Mouse (Mus musculus) intestine, embryonic 14.5 days (tissue): ENCODE measurements around the gene Arrb1. TPM values are rescaled to one million over a fixed set of nuclear protein-coding genes. Genes with fewer than 3 reads are reported as not detected.

Experiments used
- ATAC-seq: fragments of 200-750 bp; cut with Nextera tagmentation; replicated peaks from 2 replicates; pipeline ENCODE4 v1.8.0; 2017; ENCODE audit warnings: low read depth, moderate number of reproducible peaks, moderate TSS enrichment, moderate library complexity; ENCODE audit not compliant: low FRiP score, low TSS enrichment
- DNase-seq: peaks from one replicate; pipeline ENCODE4 v3.0.0-alpha.2; 2018; ENCODE audit warnings: low spot score
- H3K27ac ChIP-seq: fragments of 300-500 bp; sonication (generic); 2 replicates; pipeline ENCODE4 v1.5.1; 2014; ENCODE audit warnings: low read depth, mild to moderate bottlenecking, control low read depth
- H3K27me3 ChIP-seq: fragments of 300-500 bp; sonication (generic); replicated peaks from 2 replicates; pipeline ENCODE4 v1.6.1; 2014; ENCODE audit warnings: low read length, control low read depth; ENCODE audit not compliant: control insufficient read depth, insufficient read depth
- H3K36me3 ChIP-seq: fragments of 300-500 bp; sonication (generic); 2 replicates; pipeline ENCODE4 v1.6.1; 2014; ENCODE audit warnings: low read length, control low read depth; ENCODE audit not compliant: control insufficient read depth, insufficient read depth
- H3K4me1 ChIP-seq: fragments of 300-500 bp; sonication (generic); replicated peaks from 2 replicates; pipeline ENCODE4 v1.6.1; 2014; ENCODE audit warnings: low read length, control low read depth, mixed read lengths; ENCODE audit not compliant: control insufficient read depth, insufficient read depth
- H3K4me2 ChIP-seq: fragments of 300-500 bp; sonication (generic); 2 replicates; pipeline ENCODE4 v1.6.1; 2014; ENCODE audit warnings: low read length
- H3K4me3 ChIP-seq: fragments of 300-500 bp; sonication (generic); 2 replicates; pipeline ENCODE4 v1.5.1; 2014; ENCODE audit warnings: low read depth, low read length, control low read depth, mixed read lengths
- H3K9ac ChIP-seq: fragments of 300-500 bp; sonication (generic); 2 replicates; pipeline ENCODE4 v1.6.1; 2014; ENCODE audit warnings: mild to moderate bottlenecking, low read length
- H3K9me3 ChIP-seq: fragments of 300-500 bp; sonication (generic); 2 replicates; pipeline ENCODE4 v1.6.1; 2016; ENCODE audit warnings: low read length, control low read depth; ENCODE audit not compliant: control insufficient read depth
- WGBS: fragments of 180-500 bp; shearing (Covaris S2); extraction: QIAGEN DNeasy Blood & Tissue Kit; methylation state at CpG from one replicate; pipeline ENCODE4 v1.1.7; 2014; 5-methylcytosine and 5-hydroxymethylcytosine counted together
- polyA plus RNA-seq: library from polyadenylated mRNA; unstranded; fragments of >200 nt; fragmentation: Nextera tagmentation; extraction: Ambion mirVana; gene quantifications from 2 replicates; pipeline ENCODE4 v1.2.1, GENCODE M21; 2014

The Arrb1 gene
- polyA plus RNA-seq, 1 experiment from 2014 or later, result 5.3 TPM

- Histone ChIP-seq H3K36me3 (no peaks in the 10 kb centered on the region), H3K4me2 (no peak overlapping the region), H3K9ac (no peak overlapping the region), H3K27me3 (0 out of 2 replicates have a peak, but pooled peaks cover 3% of the 10 kb centered on the region), H3K4me3 (no peak overlapping the region), H3K4me1 (no peaks in the 10 kb centered on the region), H3K9me3 (no peaks in the 10 kb centered on the region), H3K27ac (no peak overlapping the region)
- 78% methylated on average over 2 of the region's 2 CpGs for WGBS
- DNase-seq (no peak), ATAC-seq (no peak)
Measured at GRCm38 (mm10) chr7:99618264-99618663, 83.0 kb downstream of the Arrb1 start.

- H3K27me3 ChIP-seq, result 0 out of 2 replicates have a peak, but pooled peaks cover 4% of the 10 kb centered on the region
- no peak overlapping the region for H3K9ac ChIP-seq
- no peak for DNase-seq
- WGBS, result 7% methylated on average over 3 of the region's 3 CpGs
- H3K4me1 ChIP-seq, result no peaks in the 10 kb centered on the region
- no peak for ATAC-seq
- no peak overlapping the region for H3K4me2 ChIP-seq
- H3K36me3 ChIP-seq, result no peaks in the 10 kb centered on the region
- H3K9me3 ChIP-seq, result no peaks in the 10 kb centered on the region
- no peak overlapping the region for H3K27ac ChIP-seq
- H3K4me3 ChIP-seq, result no peak overlapping the region
Measured at GRCm38 (mm10) chr7:99618860-99619259, 83.6 kb downstream of the Arrb1 start.

- Histone ChIP-seq H3K27ac (no peak overlapping the region), H3K4me3 (peak overlapping the region; percentile 42), H3K36me3 (no peaks in the 10 kb centered on the region), H3K4me1 (peaks cover 11% of the 10 kb centered on the region; the same call in 1 of the 2 replicates), H3K4me2 (peak overlapping the region; percentile 84), H3K9ac (peak overlapping the region; percentile 29; the same call in 1 of the 2 replicates), H3K9me3 (no peaks in the 10 kb centered on the region), H3K27me3 (peaks cover 47% of the 10 kb centered on the region)
- peak; percentile 91 for ATAC-seq
- WGBS, result under 1% methylated on average over 81 of the region's 81 CpGs
- DNase-seq, result peak; percentile 93
Measured at GRCm38 (mm10) chr7:99625722-99626375, 90.6 kb downstream of the Arrb1 start.

- ATAC-seq, result peak; percentile 37; the same call in 1 of the 2 replicates
- DNase-seq, result peak; percentile 72
- H3K4me2 ChIP-seq, result peak within 1 kb of the TSS; percentile 84
- 2% methylated on average over 72 of the region's 83 CpGs for WGBS
- peaks cover 11% of the 10 kb centered on the region; the same call in 1 of the 2 replicates for H3K4me1 ChIP-seq
- no peaks in the 10 kb centered on the region for H3K9me3 ChIP-seq
- H3K9ac ChIP-seq, result peak within 1 kb of the TSS; percentile 29; the same call in 1 of the 2 replicates
- no peak within 1 kb of the TSS for H3K27ac ChIP-seq
- H3K36me3 ChIP-seq, result no peaks in the 10 kb centered on the region
- H3K27me3 ChIP-seq, result peaks cover 50% of the 10 kb centered on the region
- H3K4me3 ChIP-seq, result peak within 1 kb of the TSS; percentile 42
Measured at GRCm38 (mm10) chr7:99626376-99627270, 91.4 kb downstream of the Arrb1 start, which contains the start of gene Tpbgl. Gene Tpbgl (minus strand): TSS chr7:99627103.

- peaks cover 11% of the 10 kb centered on the region; the same call in 1 of the 2 replicates for H3K4me1 ChIP-seq
- H3K4me2 ChIP-seq, result 0 out of 2 replicates have a peak overlapping the region, but pooled peaks have one; percentile 84
- H3K9ac ChIP-seq, result no peak overlapping the region
- WGBS, result 2% methylated on average over 7 of the region's 7 CpGs
- no peak for DNase-seq
- no peak overlapping the region for H3K27ac ChIP-seq
- H3K4me3 ChIP-seq, result no peak overlapping the region
- ATAC-seq, result no peak
- peaks cover 50% of the 10 kb centered on the region for H3K27me3 ChIP-seq
- no peaks in the 10 kb centered on the region for H3K36me3 ChIP-seq
- no peaks in the 10 kb centered on the region for H3K9me3 ChIP-seq
Measured at GRCm38 (mm10) chr7:99627366-99627765, 92.1 kb downstream of the Arrb1 start.

GRCm38 (mm10) chr7:99632286-99632685 lies 97.0 kb downstream of the Arrb1 start:
- Histone ChIP-seq H3K27me3 (peaks cover 15% of the 10 kb centered on the region), H3K27ac (no peak overlapping the region), H3K4me2 (no peak overlapping the region), H3K4me3 (no peak overlapping the region), H3K9ac (no peak overlapping the region), H3K36me3 (no peaks in the 10 kb centered on the region), H3K9me3 (no peaks in the 10 kb centered on the region), H3K4me1 (no peaks in the 10 kb centered on the region)
- WGBS, result 12% methylated on average over 6 of the region's 6 CpGs
- ATAC-seq, result no peak
- no peak for DNase-seq

- H3K9ac ChIP-seq, result no peak overlapping the region
- no peaks in the 10 kb centered on the region for H3K36me3 ChIP-seq
- H3K4me3 ChIP-seq, result no peak overlapping the region
- no peaks in the 10 kb centered on the region for H3K9me3 ChIP-seq
- ATAC-seq (no peak), DNase-seq (no peak)
- H3K4me1 ChIP-seq, result no peaks in the 10 kb centered on the region
- H3K4me2 ChIP-seq, result no peak overlapping the region
- H3K27ac ChIP-seq, result no peak overlapping the region
- 69% methylated on average over 8 of the region's 8 CpGs for WGBS
- 0 out of 2 replicates have a peak, but pooled peaks cover 2% of the 10 kb centered on the region for H3K27me3 ChIP-seq
Measured at GRCm38 (mm10) chr7:99633966-99634665, 98.8 kb downstream of the Arrb1 start.

GRCm38 (mm10) chr7:99641245-99641644 lies 106.0 kb downstream of the Arrb1 start:
- WGBS, result 31% methylated on average over 4 of the region's 4 CpGs
- Histone ChIP-seq H3K36me3 (no peaks in the 10 kb centered on the region), H3K4me3 (no peak overlapping the region), H3K9me3 (no peaks in the 10 kb centered on the region), H3K4me2 (no peak overlapping the region), H3K27ac (no peak overlapping the region), H3K9ac (no peak overlapping the region), H3K27me3 (no peaks in the 10 kb centered on the region), H3K4me1 (no peaks in the 10 kb centered on the region)
- DNase-seq (no peak), ATAC-seq (no peak)
